Mouse (Mus musculus): ENCODE data around the gene Rab3ip. TPM values are rescaled to one million over a fixed set of nuclear protein-coding genes. Genes with fewer than 3 reads are reported as not detected.
A peak's percentile ranks its signal among the peaks of the same experiment; 100 is the strongest.

Rab3ip gene
- polyA plus RNA-seq (2012; rRNA removed): 225 and 271 TPM in 2 replicates

- Histone ChIP-seq H3K27me3 (ENCODE audit: control insufficient read depth, insufficient read depth, low read length) (no peaks in the 10 kb centered on the region), H3K4me1 (ENCODE audit: control insufficient read depth, insufficient read depth, low read length) (no peaks in the 10 kb centered on the region; the same call in 1 of the 2 replicates), H3K36me3 (ENCODE audit: control insufficient read depth, insufficient read depth, low read length) (no peaks in the 10 kb centered on the region), H3K27ac (ENCODE audit: control insufficient read depth, insufficient read depth, low read depth, low read length) (peak within 1 kb of the TSS; percentile 69), H3K4me3 (ENCODE audit: control insufficient read depth, low read depth, low read length) (peak within 1 kb of the TSS; percentile 90)
- TF ChIP-seq POLR2A (IDR thresholded peaks at IDR 0.05; ENCODE audit: control insufficient read depth, low read depth, low read length): peak; percentile 40; the same call in 1 of the 2 replicates
- peak; percentile 83 for TF ChIP-seq CTCF (IDR thresholded peaks at IDR 0.05; ENCODE audit: control insufficient read depth, insufficient read depth, insufficient replicate concordance, low read depth, low read length)
Measured at GRCm38 (mm10) chr10:116950009-116950769, at the start of gene Rab3ip. Gene Rab3ip, minus strand, starts transcription at chr10:116950769.

- Histone ChIP-seq H3K27ac (ENCODE audit: control insufficient read depth, insufficient read depth, low read depth, low read length) (no peak overlapping the region), H3K4me1 (ENCODE audit: control insufficient read depth, insufficient read depth, low read length) (no peaks in the 10 kb centered on the region), H3K36me3 (ENCODE audit: control insufficient read depth, insufficient read depth, low read length) (no peaks in the 10 kb centered on the region), H3K4me3 (ENCODE audit: control insufficient read depth, low read depth, low read length) (no peak overlapping the region), H3K27me3 (ENCODE audit: control insufficient read depth, insufficient read depth, low read length) (no peaks in the 10 kb centered on the region)
- TF ChIP-seq POLR2A (IDR thresholded peaks at IDR 0.05; ENCODE audit: control insufficient read depth, low read depth, low read length): no peak
- TF ChIP-seq CTCF (IDR thresholded peaks at IDR 0.05; ENCODE audit: control insufficient read depth, insufficient read depth, insufficient replicate concordance, low read depth, low read length): no peak
Measured at GRCm38 (mm10) chr10:116998716-116999455, 48.3 kb upstream of the Rab3ip start.

- H3K4me1 ChIP-seq (ENCODE audit: control insufficient read depth, insufficient read depth, low read length): peaks cover 8% of the 10 kb centered on the region
- no peaks in the 10 kb centered on the region for H3K27me3 ChIP-seq (ENCODE audit: control insufficient read depth, insufficient read depth, low read length)
- no peak overlapping the region for H3K27ac ChIP-seq (ENCODE audit: control insufficient read depth, insufficient read depth, low read depth, low read length)
- H3K4me3 ChIP-seq (ENCODE audit: control insufficient read depth, low read depth, low read length): no peak overlapping the region
- TF ChIP-seq POLR2A (IDR thresholded peaks at IDR 0.05; ENCODE audit: control insufficient read depth, low read depth, low read length) (no peak), CTCF (IDR thresholded peaks at IDR 0.05; ENCODE audit: control insufficient read depth, insufficient read depth, insufficient replicate concordance, low read depth, low read length) (no peak)
- H3K36me3 ChIP-seq (ENCODE audit: control insufficient read depth, insufficient read depth, low read length): no peaks in the 10 kb centered on the region
Measured at GRCm38 (mm10) chr10:116996236-116996600, 45.6 kb upstream of the Rab3ip start.

- no peaks in the 10 kb centered on the region for H3K27me3 ChIP-seq (ENCODE audit: control insufficient read depth, insufficient read depth, low read length)
- H3K36me3 ChIP-seq (ENCODE audit: control insufficient read depth, insufficient read depth, low read length): no peaks in the 10 kb centered on the region
- H3K4me1 ChIP-seq (ENCODE audit: control insufficient read depth, insufficient read depth, low read length): peaks cover 8% of the 10 kb centered on the region
- H3K27ac ChIP-seq (ENCODE audit: control insufficient read depth, insufficient read depth, low read depth, low read length): no peak overlapping the region
- no peak for TF ChIP-seq POLR2A (IDR thresholded peaks at IDR 0.05; ENCODE audit: control insufficient read depth, low read depth, low read length)
- TF ChIP-seq CTCF (IDR thresholded peaks at IDR 0.05; ENCODE audit: control insufficient read depth, insufficient read depth, insufficient replicate concordance, low read depth, low read length): no peak
- H3K4me3 ChIP-seq (ENCODE audit: control insufficient read depth, low read depth, low read length): no peak overlapping the region
Measured at GRCm38 (mm10) chr10:116995584-116996235, 45.1 kb upstream of the Rab3ip start.

- Histone ChIP-seq H3K27me3 (ENCODE audit: control insufficient read depth, insufficient read depth, low read length) (no peaks in the 10 kb centered on the region), H3K4me1 (ENCODE audit: control insufficient read depth, insufficient read depth, low read length) (peaks cover 8% of the 10 kb centered on the region), H3K4me3 (ENCODE audit: control insufficient read depth, low read depth, low read length) (no peak overlapping the region), H3K27ac (ENCODE audit: control insufficient read depth, insufficient read depth, low read depth, low read length) (no peak overlapping the region), H3K36me3 (ENCODE audit: control insufficient read depth, insufficient read depth, low read length) (no peaks in the 10 kb centered on the region)
- TF ChIP-seq POLR2A (IDR thresholded peaks at IDR 0.05; ENCODE audit: control insufficient read depth, low read depth, low read length) (no peak), CTCF (IDR thresholded peaks at IDR 0.05; ENCODE audit: control insufficient read depth, insufficient read depth, insufficient replicate concordance, low read depth, low read length) (no peak)
Measured at GRCm38 (mm10) chr10:116995162-116995561, 44.6 kb upstream of the Rab3ip start.

- peaks cover 8% of the 10 kb centered on the region for H3K4me1 ChIP-seq (ENCODE audit: control insufficient read depth, insufficient read depth, low read length)
- H3K36me3 ChIP-seq (ENCODE audit: control insufficient read depth, insufficient read depth, low read length): no peaks in the 10 kb centered on the region
- no peak overlapping the region for H3K4me3 ChIP-seq (ENCODE audit: control insufficient read depth, low read depth, low read length)
- H3K27ac ChIP-seq (ENCODE audit: control insufficient read depth, insufficient read depth, low read depth, low read length): no peak overlapping the region
- TF ChIP-seq CTCF (IDR thresholded peaks at IDR 0.05; ENCODE audit: control insufficient read depth, insufficient read depth, insufficient replicate concordance, low read depth, low read length) (no peak), POLR2A (IDR thresholded peaks at IDR 0.05; ENCODE audit: control insufficient read depth, low read depth, low read length) (no peak)
- no peaks in the 10 kb centered on the region for H3K27me3 ChIP-seq (ENCODE audit: control insufficient read depth, insufficient read depth, low read length)
Measured at GRCm38 (mm10) chr10:116993971-116994370, 43.4 kb upstream of the Rab3ip start.

Measured in testis, adult 2 months (tissue).